Mouse (Mus musculus): Measurements from ENCODE around the gene Tmem246. TPM values are rescaled to one million over a fixed set of nuclear protein-coding genes. Genes with fewer than 3 reads are reported as not detected.

The Tmem246 gene
- 2.2 TPM for polyA plus RNA-seq (2012; fragmentation: generic; extraction: Trizol)

- no peaks in the 10 kb centered on the region for H3K36me3 ChIP-seq (ENCODE audit: control insufficient read depth, insufficient read depth)
- peak within 1 kb of the TSS; percentile 48 for H3K4me2 ChIP-seq (ENCODE audit: low read depth)
- H3ac ChIP-seq (ENCODE audit: control insufficient read depth, insufficient read length): peak within 1 kb of the TSS; percentile 33
- H3K27me3 ChIP-seq (ENCODE audit: control insufficient read depth, insufficient read depth, insufficient read length): peaks cover 17% of the 10 kb centered on the region
- TF ChIP-seq CEBPB (IDR thresholded peaks at IDR 0.05; ENCODE audit: insufficient read depth, poor library complexity, severe bottlenecking): no peak
- TF ChIP-seq MYOG (IDR thresholded peaks at IDR 0.05; ENCODE audit: control insufficient read depth in 1 of 3, insufficient read depth in 1 of 3, insufficient read length in 2 of 3, low read depth in 2 of 3): peak in 1 of 3 experiments; percentile 6
- no peaks in the 10 kb centered on the region for H3K79me2 ChIP-seq (ENCODE audit: control insufficient read depth, insufficient read depth)
- H3K4me3 ChIP-seq: peak within 1 kb of the TSS; percentile 9
Measured at GRCm38 (mm10) chr4:49597183-49598100, at the start of gene Tmem246. Gene Tmem246, minus strand, starts transcription at chr4:49597876.

GRCm38 (mm10) chr4:49639913-49640312 is 42.2 kb upstream of the Tmem246 start:
- TF ChIP-seq CEBPB (IDR thresholded peaks at IDR 0.05; ENCODE audit: insufficient read depth, poor library complexity, severe bottlenecking) (no peak), POLR2A (IDR thresholded peaks at IDR 0.05; ENCODE audit: insufficient read length, low read depth) (no peak), SRF (IDR thresholded peaks at IDR 0.05; ENCODE audit: control insufficient read depth, insufficient read length, low read depth) (no peak), TCF3 (IDR thresholded peaks at IDR 0.05; ENCODE audit: insufficient read length, low read depth) (no peak), MYOG (IDR thresholded peaks at IDR 0.05; ENCODE audit: control insufficient read depth in 1 of 3, insufficient read depth in 1 of 3, insufficient read length in 2 of 3, low read depth in 2 of 3) (no peak), MAX (IDR thresholded peaks at IDR 0.05; ENCODE audit: low read depth) (no peak), TCF12 (IDR thresholded peaks at IDR 0.05; ENCODE audit: insufficient read depth, poor library complexity, severe bottlenecking) (no peak), REST (IDR thresholded peaks at IDR 0.05; ENCODE audit: insufficient read depth, insufficient read length) (no peak), MYOD1 (IDR thresholded peaks at IDR 0.05; ENCODE audit: control insufficient read depth in 1 of 3, insufficient read length in 2 of 3, low read depth in 2 of 3) (no peak)
- Histone ChIP-seq H3K4me2 (ENCODE audit: low read depth) (no peak overlapping the region), H3K79me2 (ENCODE audit: control insufficient read depth, insufficient read depth) (peaks cover 1% of the 10 kb centered on the region), H3K4me3 (no peak overlapping the region), H3K27me3 (ENCODE audit: control insufficient read depth, insufficient read depth, insufficient read length) (no peaks in the 10 kb centered on the region), H3K36me3 (ENCODE audit: control insufficient read depth, insufficient read depth) (peaks cover 31% of the 10 kb centered on the region), H3ac (ENCODE audit: control insufficient read depth, insufficient read length) (no peak overlapping the region)

DNA sequence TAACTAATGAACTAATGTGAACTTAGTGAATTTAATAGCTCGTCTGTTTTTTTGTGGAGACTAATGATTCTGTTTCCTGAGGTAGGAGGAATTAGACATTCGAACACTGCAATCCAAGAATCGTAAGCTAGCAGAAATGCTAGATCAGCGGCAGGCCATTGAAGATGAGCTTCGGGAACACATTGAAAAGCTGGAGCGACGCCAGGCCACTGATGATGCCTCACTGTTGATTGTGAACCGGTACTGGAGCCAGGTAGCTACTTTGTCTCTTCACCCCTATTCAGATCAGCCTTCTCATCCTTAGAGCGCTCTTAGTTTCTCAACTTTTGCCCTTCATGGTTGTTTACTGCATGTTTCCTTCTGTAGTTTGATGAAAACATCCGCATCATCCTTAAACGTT is 40.1 kb upstream of the Tmem246 start:
- Histone ChIP-seq H3ac (ENCODE audit: control insufficient read depth, insufficient read length) (no peak overlapping the region), H3K27me3 (ENCODE audit: control insufficient read depth, insufficient read depth, insufficient read length) (no peaks in the 10 kb centered on the region), H3K4me3 (no peak overlapping the region), H3K4me2 (ENCODE audit: low read depth) (no peak overlapping the region), H3K79me2 (ENCODE audit: control insufficient read depth, insufficient read depth) (peaks cover 21% of the 10 kb centered on the region), H3K36me3 (ENCODE audit: control insufficient read depth, insufficient read depth) (peaks cover 30% of the 10 kb centered on the region)
- no peak for TF ChIP-seq USF1 (IDR thresholded peaks at IDR 0.05; ENCODE audit: low read depth)
- TF ChIP-seq REST (IDR thresholded peaks at IDR 0.05; ENCODE audit: insufficient read depth, insufficient read length): no peak
- TF ChIP-seq MAX (IDR thresholded peaks at IDR 0.05; ENCODE audit: low read depth): no peak
- no peak for TF ChIP-seq SRF (IDR thresholded peaks at IDR 0.05; ENCODE audit: control insufficient read depth, insufficient read length, low read depth)
- no peak for TF ChIP-seq POLR2AphosphoS2 (IDR thresholded peaks at IDR 0.05; ENCODE audit: insufficient read length, low read depth)
- TF ChIP-seq CEBPB (IDR thresholded peaks at IDR 0.05; ENCODE audit: insufficient read depth, poor library complexity, severe bottlenecking): no peak

GRCm38 (mm10) chr4:49632139-49632481 is 34.4 kb upstream of the Tmem246 start:
- H3K36me3 ChIP-seq (ENCODE audit: control insufficient read depth, insufficient read depth): peaks cover 10% of the 10 kb centered on the region
- H3K27me3 ChIP-seq (ENCODE audit: control insufficient read depth, insufficient read depth, insufficient read length): no peaks in the 10 kb centered on the region
- peak overlapping the region; percentile 91 for H3K4me3 ChIP-seq
- H3K4me2 ChIP-seq (ENCODE audit: low read depth): peak overlapping the region; percentile 64
- H3K79me2 ChIP-seq (ENCODE audit: control insufficient read depth, insufficient read depth): peaks cover 27% of the 10 kb centered on the region
- peak overlapping the region; percentile 62 for H3ac ChIP-seq (ENCODE audit: control insufficient read depth, insufficient read length)
- TF ChIP-seq TCF3 (IDR thresholded peaks at IDR 0.05; ENCODE audit: insufficient read length, low read depth) (no peak), MYOG (IDR thresholded peaks at IDR 0.05; ENCODE audit: control insufficient read depth in 1 of 3, insufficient read depth in 1 of 3, insufficient read length in 2 of 3, low read depth in 2 of 3) (no peak), POLR2AphosphoS2 (IDR thresholded peaks at IDR 0.05; ENCODE audit: insufficient read length, low read depth) (no peak), MAX (IDR thresholded peaks at IDR 0.05; ENCODE audit: low read depth) (no peak), USF1 (IDR thresholded peaks at IDR 0.05; ENCODE audit: low read depth) (no peak), CEBPB (IDR thresholded peaks at IDR 0.05; ENCODE audit: insufficient read depth, poor library complexity, severe bottlenecking) (no peak), POLR2A (IDR thresholded peaks at IDR 0.05; ENCODE audit: insufficient read length, low read depth) (no peak), SRF (IDR thresholded peaks at IDR 0.05; ENCODE audit: control insufficient read depth, insufficient read length, low read depth) (no peak), MYOD1 (IDR thresholded peaks at IDR 0.05; ENCODE audit: control insufficient read depth in 1 of 3, insufficient read length in 2 of 3, low read depth in 2 of 3) (no peak), TCF12 (IDR thresholded peaks at IDR 0.05; ENCODE audit: insufficient read depth, poor library complexity, severe bottlenecking) (no peak), E2F4 (IDR thresholded peaks at IDR 0.05; ENCODE audit: insufficient read depth) (no peak), REST (IDR thresholded peaks at IDR 0.05; ENCODE audit: insufficient read depth, insufficient read length) (no peak)

Measured in myocyte (in vitro differentiated cells).